In the genomic region with DNA sequence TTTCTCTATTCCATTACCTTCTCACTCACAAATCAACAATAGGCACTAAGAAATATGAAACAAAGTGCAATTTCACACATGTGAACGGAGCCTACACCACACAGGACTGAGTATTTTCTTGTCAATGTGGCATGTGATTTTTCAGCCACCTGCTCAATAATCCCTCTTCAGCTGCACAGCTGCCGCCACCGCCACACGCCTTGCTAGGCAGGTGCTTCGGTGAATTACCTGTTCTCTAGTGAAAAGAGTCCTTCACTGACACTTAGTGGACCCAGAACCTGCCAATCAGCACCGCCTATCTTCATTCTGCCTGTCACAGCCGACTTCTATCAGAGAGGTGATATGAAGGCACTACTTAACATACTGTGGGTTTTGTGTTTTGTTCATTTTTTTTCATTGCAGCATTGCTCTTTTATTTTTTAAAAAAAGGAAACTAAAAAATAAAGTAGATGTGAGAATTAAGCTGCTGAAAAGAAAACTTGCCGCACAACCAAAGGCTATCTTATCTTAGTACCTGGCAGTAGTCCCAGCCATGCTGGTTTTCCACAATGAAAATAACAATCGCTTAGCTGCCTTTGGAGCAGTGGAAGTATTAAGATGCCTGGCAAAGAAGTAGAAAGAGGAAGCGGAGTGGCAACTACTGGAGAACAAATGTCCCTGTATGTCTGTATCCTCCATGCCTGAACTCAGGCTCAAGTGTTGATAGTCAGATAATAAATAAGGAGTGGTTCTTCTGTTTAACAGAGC, we compare ENCODE assay signal across 8 mouse cellular contexts. TPM values are rescaled to one million over a fixed set of nuclear protein-coding genes. Genes with fewer than 3 reads are reported as not detected.
DNase-seq lines count a peak whose midpoint lies in the region; ATAC-seq and TF ChIP-seq lines count a peak whose summit lies in the region.

No protein-coding gene starts in this region.

- H3K9me3 ChIP-seq in heart, embryonic 13.5 days, result no peaks in the 10 kb centered on the region
- no peaks in the 10 kb centered on the region for H3K9me3 ChIP-seq in lung, postnatal 0 days (ENCODE audit: low read length)

- H3K36me3 ChIP-seq in heart, embryonic 13.5 days, result no peaks in the 10 kb centered on the region
- no peaks in the 10 kb centered on the region for H3K36me3 ChIP-seq in lung, postnatal 0 days (ENCODE audit: insufficient read depth, low read length)

- H3K27me3 ChIP-seq in heart, embryonic 13.5 days (replicated peaks), result no peaks in the 10 kb centered on the region
- H3K27me3 ChIP-seq in lung, postnatal 0 days (replicated peaks; ENCODE audit: insufficient read depth, low read length), result no peaks in the 10 kb centered on the region

- intact Hi-C loops in gastrocnemius, adult 2 months (cut with DNase I), result no loop called here
- intact Hi-C loops in left cerebral cortex, postnatal 10 days (cut with DNase I), result no loop called here

- DNase-seq in gastrocnemius, adult 2 months, result no peak
- no peak for DNase-seq in gastrocnemius, postnatal 10 days
- DNase-seq in MN1 (ENCODE audit: low spot score), result peak; percentile 20
- peak; percentile 67 for DNase-seq in lung, postnatal 0 days (ENCODE audit: low spot score)
- DNase-seq in left cerebral cortex, postnatal 10 days (ENCODE audit: extremely low spot score in 1 of 2, low spot score in 2 of 2), result no peak
- no peak for DNase-seq in spleen, postnatal 10 days (ENCODE audit: low spot score in 2 of 2)
- no peak for DNase-seq in layer of hippocampus, adult 18-20 months (ENCODE audit: low spot score in 2 of 2)

- no peak for ATAC-seq in heart, embryonic 13.5 days (ENCODE audit: extremely low read depth, insufficient number of reproducible peaks, low FRiP score, low TSS enrichment)
- no peak for ATAC-seq in lung, postnatal 0 days

- H3K9ac ChIP-seq in heart, embryonic 13.5 days, result peak overlapping the region; percentile 70
- no peak overlapping the region for H3K9ac ChIP-seq in lung, postnatal 0 days (replicated peaks; ENCODE audit: low read depth)

- H3K4me3 ChIP-seq in gastrocnemius, adult 2 months, result no peak overlapping the region
- H3K4me3 ChIP-seq in heart, embryonic 13.5 days, result peak overlapping the region; percentile 34
- H3K4me3 ChIP-seq in lung, postnatal 0 days (ENCODE audit: low read depth, low read length), result no peak overlapping the region

- H3K27ac ChIP-seq in gastrocnemius, adult 2 months, result peak overlapping the region; percentile 41; the same call in 1 of the 2 replicates
- H3K27ac ChIP-seq in heart, embryonic 13.5 days (replicated peaks), result peak overlapping the region; percentile 78
- peak overlapping the region; percentile 55 for H3K27ac ChIP-seq in lung, postnatal 0 days (ENCODE audit: low read length)

- WGBS in heart, embryonic 13.5 days, result 33% methylated on average over 10 of the region's 10 CpGs
- WGBS in lung, postnatal 0 days, result 37% methylated on average over 10 of the region's 10 CpGs

- peaks cover 77% of the 10 kb centered on the region for H3K4me1 ChIP-seq in heart, embryonic 13.5 days
- peaks cover 16% of the 10 kb centered on the region for H3K4me1 ChIP-seq in lung, postnatal 0 days (ENCODE audit: insufficient read depth, low read depth, low read length)

- peak overlapping the region; percentile 66 for H3K4me2 ChIP-seq in heart, embryonic 13.5 days
- peak overlapping the region; percentile 27; the same call in 1 of the 2 replicates for H3K4me2 ChIP-seq in lung, postnatal 0 days (replicated peaks; ENCODE audit: low read depth, low read length)

- no peak for TF ChIP-seq CTCF in gastrocnemius, adult 2 months (IDR thresholded peaks at IDR 0.05)
- TF ChIP-seq CTCF in lung, postnatal 0 days (IDR thresholded peaks at IDR 0.05), result no peak

- TF ChIP-seq EP300 in lung, postnatal 0 days (IDR thresholded peaks at IDR 0.05), result peak; percentile 10; the same call in 1 of the 2 replicates

RNA-seq across cellular contexts. Expression of a gene that starts 3.5 kb away (rescaled TPM):
- 10 to 100 TPM; 18.4 to 21.1 TPM for total RNA-seq in gastrocnemius, adult 2 months (2021)
- 10 to 100 TPM; 23.0 to 28.2 TPM for total RNA-seq in gastrocnemius, postnatal 10 days (2021)
- polyA plus RNA-seq in heart, embryonic 13.5 days (2015; fragmentation: Nextera tagmentation; extraction: Ambion mirVana), result 4.9 and 5.9 TPM in 2 replicates
- polyA plus RNA-seq in lung, postnatal 0 days (2015; fragmentation: Nextera tagmentation; extraction: Ambion mirVana), result 4.8 and 5.0 TPM in 2 replicates
- total RNA-seq in left cerebral cortex, postnatal 10 days (2021), result 10 to 100 TPM; 41.3 to 42.2 TPM
- total RNA-seq in layer of hippocampus, adult 18-20 months (2021), result 10 to 100 TPM; 56.2 to 58.6 TPM

Comparison
In these comparisons a context has a peak if more than half of its experiments do, and no peak if none do; other contexts are left out.
1. DNase-seq: peak in MN1 (single experiment) and lung, postnatal 0 days (single experiment); none in gastrocnemius, adult 2 months (single experiment), gastrocnemius, postnatal 10 days (single experiment), left cerebral cortex, postnatal 10 days (0 of 2), spleen, postnatal 10 days (0 of 2) and layer of hippocampus, adult 18-20 months (0 of 2).
2. Peak in every context shown above with its lines, with median percentiles within 50 percentile points of each other: H3K27ac ChIP-seq.